Mouse (Mus musculus) liver, embryonic 12.5 days (tissue): ENCODE measurements at regions not wholly inside any gene's neighbourhood (a gene's known extent, or its start where the extent isn't known, plus 50 kb on each side); places are given as distances from the start of the nearest gene placed in this dataset.
A peak's percentile ranks its signal among the peaks of the same experiment; 100 is the strongest.
"Not testable (repeated sequence)": the region's sequence is repeated elsewhere in the genome, so short reads cannot be mapped to it uniquely, and the experiment has no call there.

Source experiments
- ATAC-seq: fragments of 200-750 bp; cut with Nextera tagmentation; 2 replicates; pipeline ENCODE4 v1.8.0; 2017; ENCODE audit warnings: moderate number of reproducible peaks, mild to moderate bottlenecking, moderate library complexity
- H3K27ac ChIP-seq: fragments of 300-500 bp; sonication (generic); 2 replicates; pipeline ENCODE4 v1.5.1; 2016; ENCODE audit warnings: mild to moderate bottlenecking
- H3K27me3 ChIP-seq: fragments of 300-500 bp; sonication (generic); replicated peaks from 2 replicates; pipeline ENCODE4 v1.6.1; 2016; ENCODE audit warnings: mild to moderate bottlenecking, moderate library complexity
- H3K36me3 ChIP-seq: fragments of 300-500 bp; sonication (generic); 2 replicates; pipeline ENCODE4 v1.6.1; 2016; ENCODE audit warnings: mild to moderate bottlenecking, moderate library complexity
- H3K4me1 ChIP-seq: fragments of 300-500 bp; sonication (generic); 2 replicates; pipeline ENCODE4 v1.6.1; 2016
- H3K4me2 ChIP-seq: fragments of 300-500 bp; sonication (generic); 2 replicates; pipeline ENCODE4 v1.6.1; 2016; ENCODE audit warnings: mild to moderate bottlenecking, moderate library complexity
- H3K4me3 ChIP-seq: fragments of 300-500 bp; sonication (generic); 2 replicates; pipeline ENCODE4 v1.5.1; 2016; ENCODE audit warnings: mild to moderate bottlenecking, moderate library complexity
- H3K9ac ChIP-seq: fragments of 300-500 bp; sonication (generic); 2 replicates; pipeline ENCODE4 v1.6.1; 2016; ENCODE audit warnings: mild to moderate bottlenecking, moderate library complexity
- H3K9me3 ChIP-seq: fragments of 300-500 bp; sonication (generic); replicated peaks from 2 replicates; pipeline ENCODE4 v1.6.1; 2016; ENCODE audit warnings: mild to moderate bottlenecking, moderate library complexity
- WGBS: fragments of 180-500 bp; shearing (Covaris S2); methylation state at CpG from one replicate; pipeline ENCODE4 v1.1.7; 2016; ENCODE audit not compliant: insufficient replicate concordance; 5-methylcytosine and 5-hydroxymethylcytosine counted together

- no peak for ATAC-seq
- 76% methylated on average over 7 of the region's 7 CpGs for WGBS
- no peak overlapping the region for H3K4me3 ChIP-seq
- H3K4me1 ChIP-seq, result no peaks in the 10 kb centered on the region
- no peak overlapping the region for H3K27ac ChIP-seq
- H3K27me3 ChIP-seq, result no peaks in the 10 kb centered on the region
- H3K4me2 ChIP-seq, result no peak overlapping the region
- H3K9ac ChIP-seq, result no peak overlapping the region
- no peaks in the 10 kb centered on the region for H3K36me3 ChIP-seq
- no peaks in the 10 kb centered on the region for H3K9me3 ChIP-seq
These were observed 100.8 kb downstream of the A730009L09Rik start for GRCm38 (mm10) chr16:84615683-84616082.

GRCm38 (mm10) chr16:84616132-84616531, 101.2 kb downstream of the A730009L09Rik start:
- WGBS, result 48% methylated on average over 1 of the region's 1 CpGs
- no peaks in the 10 kb centered on the region for H3K9me3 ChIP-seq
- H3K27me3 ChIP-seq, result no peaks in the 10 kb centered on the region
- no peaks in the 10 kb centered on the region for H3K36me3 ChIP-seq
- no peak overlapping the region for H3K27ac ChIP-seq
- H3K9ac ChIP-seq, result no peak overlapping the region
- no peak overlapping the region for H3K4me2 ChIP-seq
- no peak for ATAC-seq
- no peak overlapping the region for H3K4me3 ChIP-seq
- no peaks in the 10 kb centered on the region for H3K4me1 ChIP-seq

GRCm38 (mm10) chr16:84618379-84618778, 103.5 kb downstream of the A730009L09Rik start:
- Histone ChIP-seq H3K36me3 (no peaks in the 10 kb centered on the region), H3K4me3 (no peak overlapping the region), H3K4me1 (no peaks in the 10 kb centered on the region), H3K27ac (no peak overlapping the region), H3K9me3 (no peaks in the 10 kb centered on the region), H3K27me3 (no peaks in the 10 kb centered on the region), H3K4me2 (no peak overlapping the region), H3K9ac (no peak overlapping the region)
- no peak for ATAC-seq
- 61% methylated on average over 2 of the region's 2 CpGs for WGBS

GRCm38 (mm10) chr16:84619876-84620275, 105.0 kb downstream of the A730009L09Rik start:
- WGBS, result 61% methylated on average over 2 of the region's 2 CpGs
- no peaks in the 10 kb centered on the region for H3K36me3 ChIP-seq
- no peak overlapping the region for H3K9ac ChIP-seq
- no peak overlapping the region for H3K4me2 ChIP-seq
- H3K4me3 ChIP-seq, result no peak overlapping the region
- no peak for ATAC-seq
- H3K4me1 ChIP-seq, result no peaks in the 10 kb centered on the region
- H3K27ac ChIP-seq, result no peak overlapping the region
- no peaks in the 10 kb centered on the region for H3K27me3 ChIP-seq
- H3K9me3 ChIP-seq, result no peaks in the 10 kb centered on the region

GRCm38 (mm10) chr16:84620861-84621260, 105.9 kb downstream of the A730009L09Rik start:
- H3K27ac ChIP-seq, result no peak overlapping the region
- H3K4me1 ChIP-seq, result no peaks in the 10 kb centered on the region
- H3K9me3 ChIP-seq, result no peaks in the 10 kb centered on the region
- H3K27me3 ChIP-seq, result no peaks in the 10 kb centered on the region
- no peak overlapping the region for H3K9ac ChIP-seq
- no peaks in the 10 kb centered on the region for H3K36me3 ChIP-seq
- WGBS, result no CpG with 5 or more reads among the region's 1 CpGs
- peak overlapping the region; percentile 1; the same call in 1 of the 2 replicates for H3K4me3 ChIP-seq
- no peak for ATAC-seq
- 0 out of 2 replicates have a peak overlapping the region, but pooled peaks have one; percentile 28 for H3K4me2 ChIP-seq

GRCm38 (mm10) chr16:84621300-84622031, 106.5 kb downstream of the A730009L09Rik start:
- Histone ChIP-seq H3K27me3 (no peaks in the 10 kb centered on the region), H3K9ac (no peak overlapping the region), H3K4me1 (no peaks in the 10 kb centered on the region), H3K27ac (no peak overlapping the region), H3K36me3 (no peaks in the 10 kb centered on the region), H3K4me2 (0 out of 2 replicates have a peak overlapping the region, but pooled peaks have one; percentile 28), H3K9me3 (no peaks in the 10 kb centered on the region), H3K4me3 (peak overlapping the region; percentile 1; the same call in 1 of the 2 replicates)
- no peak for ATAC-seq
- 48% methylated on average over 8 of the region's 8 CpGs for WGBS

GRCm38 (mm10) chr16:84623346-84624085, 108.6 kb downstream of the A730009L09Rik start:
- Histone ChIP-seq H3K4me2 (no peak overlapping the region), H3K4me3 (no peak overlapping the region), H3K27ac (no peak overlapping the region), H3K9ac (no peak overlapping the region), H3K9me3 (no peaks in the 10 kb centered on the region), H3K4me1 (no peaks in the 10 kb centered on the region), H3K27me3 (no peaks in the 10 kb centered on the region), H3K36me3 (no peaks in the 10 kb centered on the region)
- ATAC-seq, result no peak
- 56% methylated on average over 4 of the region's 4 CpGs for WGBS

- H3K9me3 ChIP-seq, result no peaks in the 10 kb centered on the region
- H3K4me3 ChIP-seq, result no peak overlapping the region
- H3K4me2 ChIP-seq, result no peak overlapping the region
- no peaks in the 10 kb centered on the region for H3K36me3 ChIP-seq
- no peak overlapping the region for H3K9ac ChIP-seq
- no peak overlapping the region for H3K27ac ChIP-seq
- WGBS, result 42% methylated on average over 5 of the region's 5 CpGs
- no peaks in the 10 kb centered on the region for H3K27me3 ChIP-seq
- ATAC-seq, result no peak
- no peaks in the 10 kb centered on the region for H3K4me1 ChIP-seq
These were observed 109.7 kb downstream of the A730009L09Rik start for GRCm38 (mm10) chr16:84624443-84625109.

- Histone ChIP-seq H3K4me3 (no peak overlapping the region), H3K27me3 (no peaks in the 10 kb centered on the region), H3K4me2 (no peak overlapping the region), H3K9ac (no peak overlapping the region), H3K4me1 (no peaks in the 10 kb centered on the region), H3K36me3 (no peaks in the 10 kb centered on the region), H3K27ac (no peak overlapping the region), H3K9me3 (no peaks in the 10 kb centered on the region)
- WGBS, result 66% methylated on average over 4 of the region's 4 CpGs
- no peak for ATAC-seq
These were observed 110.3 kb downstream of the A730009L09Rik start for GRCm38 (mm10) chr16:84625110-84625722.

- H3K9ac ChIP-seq, result no peak overlapping the region
- no peaks in the 10 kb centered on the region for H3K27me3 ChIP-seq
- no peaks in the 10 kb centered on the region for H3K4me1 ChIP-seq
- no peak overlapping the region for H3K4me3 ChIP-seq
- ATAC-seq, result no peak
- no peaks in the 10 kb centered on the region for H3K9me3 ChIP-seq
- no peak overlapping the region for H3K4me2 ChIP-seq
- 70% methylated on average over 2 of the region's 2 CpGs for WGBS
- H3K36me3 ChIP-seq, result no peaks in the 10 kb centered on the region
- H3K27ac ChIP-seq, result no peak overlapping the region
These were observed 108.5 kb downstream of the Mrpl39 start for GRCm38 (mm10) chr16:84627052-84627451.

GRCm38 (mm10) chr16:84629868-84630267, 105.7 kb downstream of the Mrpl39 start:
- H3K4me1 ChIP-seq, result no peaks in the 10 kb centered on the region
- no peaks in the 10 kb centered on the region for H3K27me3 ChIP-seq
- no peak overlapping the region for H3K4me2 ChIP-seq
- no peak for ATAC-seq
- no peak overlapping the region for H3K4me3 ChIP-seq
- 49% methylated on average over 1 of the region's 1 CpGs for WGBS
- H3K9me3 ChIP-seq, result no peaks in the 10 kb centered on the region
- no peaks in the 10 kb centered on the region for H3K36me3 ChIP-seq
- no peak overlapping the region for H3K9ac ChIP-seq
- no peak overlapping the region for H3K27ac ChIP-seq

- H3K27ac ChIP-seq, H3K27me3 ChIP-seq, ATAC-seq, H3K4me2 ChIP-seq, H3K4me3 ChIP-seq, H3K9ac ChIP-seq, H3K9me3 ChIP-seq, H3K36me3 ChIP-seq, H3K4me1 ChIP-seq: not testable (repeated sequence)
- 61% methylated on average over 1 of the region's 1 CpGs for WGBS
These were observed 91.1 kb downstream of the Mrpl39 start for GRCm38 (mm10) chr16:84644446-84644845.
